Mouse (Mus musculus): ENCODE results near the gene Atg4c.

GRCm38 (mm10) chr4:99194826-99195225 lies 1.1 kb downstream of the Atg4c start:
- no peak for TF ChIP-seq GATA1 (IDR thresholded peaks at IDR 0.05; ENCODE audit: low read length)
- no peak for TF ChIP-seq TAL1 (IDR thresholded peaks at IDR 0.05; ENCODE audit: low read length)
